Mouse (Mus musculus) lung, postnatal 0 days (tissue): ENCODE data around the gene Arfgef2. TPM values are rescaled to one million over a fixed set of nuclear protein-coding genes. Genes with fewer than 3 reads are reported as not detected.

Experiments used
- ATAC-seq: fragments of 200-750 bp; cut with Nextera tagmentation; 2 replicates; pipeline ENCODE4 v1.8.0; 2017; ENCODE audit warnings: moderate library complexity
- DNase-seq: peaks from one replicate; pipeline ENCODE4 v3.0.0-alpha.2; 2016; ENCODE audit warnings: low spot score
- H3K27ac ChIP-seq: fragments of 300-500 bp; sonication (generic); 2 replicates; pipeline ENCODE4 v1.5.1; 2014; ENCODE audit warnings: antibody characterized with exemption, mild to moderate bottlenecking, low read length, mixed read lengths
- H3K27me3 ChIP-seq: fragments of 300-500 bp; sonication (generic); replicated peaks from 2 replicates; pipeline ENCODE4 v1.6.1; 2014; ENCODE audit warnings: low read length, mixed read lengths; ENCODE audit not compliant: insufficient read depth
- H3K36me3 ChIP-seq: fragments of 300-500 bp; sonication (generic); 2 replicates; pipeline ENCODE4 v1.6.1; 2014; ENCODE audit warnings: low read length, mixed read lengths; ENCODE audit not compliant: insufficient read depth
- H3K4me1 ChIP-seq: fragments of 300-500 bp; sonication (generic); 2 replicates; pipeline ENCODE4 v1.6.1; 2014; ENCODE audit warnings: antibody characterized with exemption, low read depth, low read length, mixed read lengths; ENCODE audit not compliant: insufficient read depth
- H3K4me2 ChIP-seq: fragments of 300-500 bp; sonication (generic); replicated peaks from 2 replicates; pipeline ENCODE4 v1.6.1; 2014; ENCODE audit warnings: low read depth, mild to moderate bottlenecking, low read length, moderate library complexity, mixed read lengths
- H3K4me3 ChIP-seq: fragments of 300-500 bp; sonication (generic); 2 replicates; pipeline ENCODE4 v1.5.1; 2014; ENCODE audit warnings: low read depth, low read length
- H3K9ac ChIP-seq: fragments of 300-500 bp; sonication (generic); replicated peaks from 2 replicates; pipeline ENCODE4 v1.6.1; 2014; ENCODE audit warnings: low read depth, mild to moderate bottlenecking
- H3K9me3 ChIP-seq: fragments of 300-500 bp; sonication (generic); 2 replicates; pipeline ENCODE4 v1.6.1; 2016; ENCODE audit warnings: low read length, mixed read lengths
- CTCF ChIP-seq: IDR thresholded peaks from 2 replicates; pipeline ENCODE4 v1.5.1; 2016; ENCODE audit warnings: antibody characterized with exemption, mild to moderate bottlenecking
- EP300 ChIP-seq: IDR thresholded peaks from 2 replicates; pipeline ENCODE4 v1.6.1; 2016; ENCODE audit warnings: antibody characterized with exemption, mild to moderate bottlenecking, control low read depth
- WGBS: fragments of 180-500 bp; shearing (Covaris S2); extraction: QIAGEN DNeasy Blood & Tissue Kit; methylation state at CpG from one replicate; pipeline ENCODE4 v1.1.7; 2014; 5-methylcytosine and 5-hydroxymethylcytosine counted together
- polyA plus RNA-seq: library from polyadenylated mRNA; unstranded; fragments of >200 nt; fragmentation: Nextera tagmentation; extraction: Ambion mirVana; gene quantifications from 2 replicates; pipeline ENCODE4 v1.2.1, GENCODE M21; 2015

The Arfgef2 gene
- polyA plus RNA-seq, 1 experiment from 2014 or later = 6.2 TPM

DNA sequence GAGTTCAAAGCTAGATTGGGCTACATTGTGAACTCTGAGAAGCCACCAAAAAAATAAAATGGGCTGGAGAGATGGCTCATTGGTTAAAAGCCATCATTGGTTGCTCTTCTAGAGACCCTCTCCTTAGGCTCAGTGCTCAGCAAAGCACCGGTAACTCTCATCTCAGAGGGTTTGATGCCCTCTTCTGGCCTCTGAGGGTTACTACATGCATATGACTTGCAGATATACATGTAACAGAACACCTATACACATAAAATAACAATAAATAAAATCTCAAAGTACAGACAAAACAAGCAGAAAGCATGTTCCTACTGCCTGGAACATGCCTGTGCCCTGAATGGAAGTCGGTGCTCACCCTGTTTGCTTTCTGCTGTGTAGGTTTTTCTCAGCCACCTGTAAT lies 51.7 kb downstream of the Arfgef2 start:
- no peak overlapping the region for H3K27ac ChIP-seq
- H3K4me3 ChIP-seq = no peak overlapping the region
- WGBS = 87% methylated on average over 2 of the region's 2 CpGs
- H3K9ac ChIP-seq = no peak overlapping the region
- H3K4me1 ChIP-seq = no peaks in the 10 kb centered on the region
- peaks cover 55% of the 10 kb centered on the region for H3K36me3 ChIP-seq
- peak; percentile 46 for TF ChIP-seq CTCF
- TF ChIP-seq EP300 = no peak
- no peaks in the 10 kb centered on the region for H3K27me3 ChIP-seq
- DNase-seq (no peak), ATAC-seq (no peak)
- no peak overlapping the region for H3K4me2 ChIP-seq
- no peaks in the 10 kb centered on the region for H3K9me3 ChIP-seq

DNA sequence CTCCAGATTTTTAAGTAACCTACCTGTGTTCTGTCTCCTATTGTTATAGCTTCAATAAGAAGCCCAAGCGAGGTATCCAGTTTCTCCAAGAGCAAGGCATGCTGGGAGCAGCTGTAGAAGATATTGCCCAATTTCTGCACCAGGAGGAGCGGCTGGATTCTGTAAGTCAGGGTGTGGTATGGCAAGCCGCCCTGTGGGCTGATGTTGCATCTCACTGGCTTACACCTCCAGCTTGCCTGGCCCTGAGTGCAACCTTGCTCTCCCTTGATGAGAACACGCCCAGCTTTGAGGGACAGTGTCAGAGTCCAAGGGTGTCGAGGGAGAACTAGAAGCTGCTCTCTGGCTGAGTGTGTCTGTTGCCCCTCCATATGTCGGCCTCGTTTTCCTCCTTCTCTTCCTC lies 53.8 kb downstream of the Arfgef2 start:
- no peaks in the 10 kb centered on the region for H3K27me3 ChIP-seq
- DNase-seq (peak; percentile 49), ATAC-seq (peak; percentile 66)
- TF ChIP-seq EP300 (no peak), CTCF (no peak)
- no peak overlapping the region for H3K27ac ChIP-seq
- peaks cover 54% of the 10 kb centered on the region for H3K36me3 ChIP-seq
- H3K9me3 ChIP-seq = no peaks in the 10 kb centered on the region
- H3K4me2 ChIP-seq = no peak overlapping the region
- H3K9ac ChIP-seq = no peak overlapping the region
- 67% methylated on average over 7 of the region's 7 CpGs for WGBS
- no peak overlapping the region for H3K4me3 ChIP-seq
- H3K4me1 ChIP-seq = no peaks in the 10 kb centered on the region

DNA sequence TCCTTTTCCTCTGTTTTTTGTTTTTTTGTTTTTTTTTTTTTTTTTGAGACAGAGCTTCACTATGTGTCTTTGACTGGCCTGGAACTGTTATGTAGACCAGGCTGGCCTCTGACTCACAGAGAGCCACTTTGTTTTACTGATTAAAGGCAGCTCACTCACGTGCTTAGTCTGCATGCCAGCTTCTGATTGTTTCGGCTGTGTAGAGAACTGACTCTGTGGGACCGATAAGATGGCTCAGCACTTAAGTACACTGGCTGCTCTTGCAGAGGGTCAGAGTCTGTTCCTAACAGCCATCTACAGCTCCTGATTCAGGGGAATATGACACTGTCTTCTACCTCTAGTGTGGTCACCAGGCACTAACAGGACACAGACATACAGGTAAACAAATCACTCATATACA lies 57.1 kb downstream of the Arfgef2 start:
- Histone ChIP-seq H3K9me3 (no peaks in the 10 kb centered on the region), H3K36me3 (peaks cover 58% of the 10 kb centered on the region), H3K4me2 (no peak overlapping the region), H3K27ac (no peak overlapping the region), H3K4me1 (no peaks in the 10 kb centered on the region), H3K4me3 (no peak overlapping the region), H3K27me3 (no peaks in the 10 kb centered on the region), H3K9ac (no peak overlapping the region)
- 73% methylated on average over 3 of the region's 3 CpGs for WGBS
- TF ChIP-seq CTCF = no peak
- no peak for TF ChIP-seq EP300
- ATAC-seq = no peak
- DNase-seq = no peak

DNA sequence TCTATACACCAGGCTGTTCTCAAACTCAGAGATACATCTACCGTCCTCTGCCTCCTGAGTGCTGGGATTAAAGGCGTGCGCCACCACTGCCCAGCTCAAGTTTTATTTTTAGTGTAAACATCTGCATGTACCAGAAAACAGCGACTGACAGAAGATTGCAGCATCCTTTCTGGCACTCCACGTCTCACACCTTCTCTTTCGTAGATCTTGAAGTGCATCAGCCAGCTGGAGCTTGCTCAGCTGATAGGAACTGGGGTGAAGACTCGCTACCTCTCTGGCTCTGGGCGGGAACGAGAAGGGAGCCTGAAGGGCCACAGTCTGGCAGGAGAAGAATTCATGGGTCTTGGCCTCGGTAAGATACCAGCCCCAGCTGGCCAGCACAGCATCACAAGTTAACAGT lies 60.1 kb downstream of the Arfgef2 start:
- ATAC-seq (no peak), DNase-seq (no peak)
- Histone ChIP-seq H3K27ac (no peak overlapping the region), H3K36me3 (peaks cover 67% of the 10 kb centered on the region), H3K4me2 (no peak overlapping the region), H3K4me1 (no peaks in the 10 kb centered on the region), H3K4me3 (no peak overlapping the region), H3K9ac (no peak overlapping the region), H3K9me3 (no peaks in the 10 kb centered on the region), H3K27me3 (no peaks in the 10 kb centered on the region)
- WGBS = 76% methylated on average over 10 of the region's 10 CpGs
- TF ChIP-seq EP300 (no peak), CTCF (no peak)

DNA sequence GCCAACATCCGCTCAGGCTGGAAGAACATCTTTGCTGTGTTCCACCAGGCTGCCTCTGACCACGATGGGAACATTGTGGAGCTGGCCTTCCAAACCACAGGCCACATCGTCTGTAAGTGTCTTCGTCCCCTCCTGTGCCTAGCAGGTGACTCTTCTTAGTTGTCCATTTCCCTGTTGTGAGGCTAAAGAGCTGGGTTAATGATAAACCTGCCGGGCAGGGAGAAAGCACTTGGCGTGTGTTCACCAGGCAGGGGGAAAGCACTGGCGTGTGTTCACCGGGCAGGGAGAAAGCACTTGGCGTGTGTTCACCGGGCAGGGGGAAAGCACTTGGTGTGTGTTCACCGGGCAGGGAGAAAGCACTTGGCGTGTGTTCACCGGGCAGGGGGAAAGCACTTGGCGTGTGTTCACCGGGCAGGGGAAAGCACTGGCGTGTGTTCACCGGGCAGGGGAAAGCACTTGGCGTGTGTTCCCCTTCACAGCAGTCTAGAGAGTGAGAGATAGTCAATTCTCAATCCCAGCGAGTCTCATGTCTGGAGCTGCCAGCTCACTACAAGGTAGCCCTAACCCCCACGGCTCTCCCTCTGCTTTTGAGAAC lies 65.0 kb downstream of the Arfgef2 start:
- Histone ChIP-seq H3K27me3 (no peaks in the 10 kb centered on the region), H3K9ac (no peak overlapping the region), H3K9me3 (no peaks in the 10 kb centered on the region), H3K27ac (no peak overlapping the region), H3K4me2 (no peak overlapping the region), H3K4me1 (no peaks in the 10 kb centered on the region), H3K4me3 (no peak overlapping the region), H3K36me3 (peaks cover 54% of the 10 kb centered on the region)
- DNase-seq = peak; percentile 13
- 67% methylated on average over 19 of the region's 20 CpGs for WGBS
- no peak for ATAC-seq
- TF ChIP-seq CTCF (no peak), EP300 (no peak)

DNA sequence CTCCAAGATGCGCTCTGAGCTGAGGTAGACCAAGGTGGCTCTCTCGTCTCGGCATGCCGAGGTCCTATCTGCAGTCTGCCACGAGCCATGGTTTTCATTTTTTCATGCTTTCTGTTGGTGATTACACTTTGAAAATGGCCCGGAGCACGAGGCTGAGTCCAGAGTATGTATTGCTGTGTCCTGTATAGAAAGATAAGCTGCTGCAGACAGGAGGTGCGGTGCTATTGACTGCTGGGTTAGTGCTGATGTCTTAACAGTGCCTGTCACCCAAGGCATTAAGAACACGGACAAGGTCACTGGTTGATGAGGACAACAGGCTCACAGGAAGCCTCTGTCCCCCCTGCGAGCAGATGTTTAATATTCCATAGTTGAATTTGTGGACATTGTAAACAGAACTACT lies 65.5 kb downstream of the Arfgef2 start:
- Histone ChIP-seq H3K27ac (no peak overlapping the region), H3K4me1 (no peaks in the 10 kb centered on the region), H3K27me3 (no peaks in the 10 kb centered on the region), H3K9ac (no peak overlapping the region), H3K4me3 (no peak overlapping the region), H3K36me3 (peaks cover 49% of the 10 kb centered on the region), H3K9me3 (no peaks in the 10 kb centered on the region), H3K4me2 (no peak overlapping the region)
- DNase-seq (no peak), ATAC-seq (no peak)
- TF ChIP-seq EP300 (no peak), CTCF (no peak)
- WGBS = 60% methylated on average over 10 of the region's 10 CpGs
